Mouse (Mus musculus) G1E (cell line): ENCODE data around the gene Nme1.

ENCODE experiments used
- CTCF ChIP-seq: IDR thresholded peaks from 2 replicates; pipeline ENCODE4 v1.5.1; 2012; ENCODE audit warnings: low read depth, low read length, inconsistent platforms, mixed read lengths
- GATA1 ChIP-seq: IDR thresholded peaks from 2 replicates; pipeline ENCODE4 v1.6.1; 2012; ENCODE audit warnings: borderline replicate concordance, low read length, inconsistent platforms, mixed read lengths

DNA sequence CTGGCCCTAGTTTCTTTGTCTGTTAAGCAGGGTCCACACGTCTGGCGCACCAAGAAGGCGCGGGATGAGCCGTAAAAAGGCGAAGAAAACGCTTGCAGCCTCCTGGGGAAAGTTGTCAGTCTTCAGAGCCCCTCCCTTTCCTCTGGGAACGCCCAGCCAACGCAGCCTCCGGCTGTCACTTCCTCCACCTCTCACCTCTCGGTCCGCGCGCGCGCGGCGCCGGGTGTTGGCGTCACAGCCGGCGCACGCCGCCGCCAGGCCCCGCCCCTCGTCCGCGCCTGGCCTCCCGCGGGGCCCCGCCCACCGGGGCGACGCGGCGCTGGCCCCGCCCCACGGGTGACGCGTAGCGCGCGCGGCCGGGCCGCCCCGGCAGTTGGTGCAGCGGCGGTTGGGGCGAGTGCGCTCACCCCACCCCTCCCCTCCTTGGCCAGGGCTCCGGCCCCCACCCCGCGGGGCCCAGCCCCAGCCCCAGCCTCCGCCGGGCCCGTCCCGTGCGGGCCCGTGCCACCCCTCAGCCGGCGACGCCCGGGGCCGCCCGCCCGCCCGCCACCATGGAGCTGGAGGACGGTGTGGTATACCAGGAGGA is 27.5 kb upstream of the Nme1 start, which contains the start of gene Spag9:
- TF ChIP-seq CTCF (no peak), GATA1 (no peak)
